Mouse (Mus musculus): Measurements from ENCODE around the gene Tepp. TPM values are rescaled to one million over a fixed set of nuclear protein-coding genes. Genes with fewer than 3 reads are reported as not detected.

Gene Tepp
- total RNA-seq, 2 experiments from 2014 or later, result not detected

GRCm38 (mm10) chr8:95327866-95328465 lies 17.6 kb downstream of the Tepp start:
- ATAC-seq (replicated peaks; ENCODE audit: poor library complexity, severe bottlenecking), result no peak

GRCm38 (mm10) chr8:95330367-95330766 lies 20.0 kb downstream of the Tepp start:
- no peak for ATAC-seq (replicated peaks; ENCODE audit: poor library complexity, severe bottlenecking)

DNA sequence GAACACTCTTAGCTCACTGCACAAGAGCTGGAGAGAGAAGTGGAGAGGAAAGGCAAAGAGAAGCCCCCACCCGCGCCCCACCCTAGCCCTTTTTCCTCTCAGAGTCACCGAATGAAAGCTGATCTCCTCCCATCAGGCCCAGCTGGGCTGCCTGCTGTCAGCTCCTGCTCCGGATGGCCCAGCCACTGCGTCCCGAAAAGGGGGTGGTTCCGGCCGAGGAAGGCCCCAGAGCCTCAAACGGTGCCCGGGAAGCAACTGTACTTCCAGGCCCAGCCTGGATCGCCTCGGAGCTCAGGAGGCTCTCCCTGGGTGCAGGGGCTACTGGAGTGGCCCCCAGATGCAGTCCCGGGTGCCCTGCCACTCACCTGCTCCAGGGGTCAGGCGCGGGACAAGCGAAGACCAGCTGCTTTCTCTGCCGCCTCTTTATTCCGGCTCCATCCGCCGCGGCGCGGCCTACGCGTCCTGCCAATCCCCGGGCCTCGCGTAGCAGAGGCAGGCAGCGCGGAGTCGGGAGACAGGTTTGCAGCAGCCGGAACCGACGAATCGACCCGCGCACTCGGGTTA lies 20.9 kb downstream of the Tepp start:
- ATAC-seq (replicated peaks; ENCODE audit: poor library complexity, severe bottlenecking), result peak; percentile 15

DNA sequence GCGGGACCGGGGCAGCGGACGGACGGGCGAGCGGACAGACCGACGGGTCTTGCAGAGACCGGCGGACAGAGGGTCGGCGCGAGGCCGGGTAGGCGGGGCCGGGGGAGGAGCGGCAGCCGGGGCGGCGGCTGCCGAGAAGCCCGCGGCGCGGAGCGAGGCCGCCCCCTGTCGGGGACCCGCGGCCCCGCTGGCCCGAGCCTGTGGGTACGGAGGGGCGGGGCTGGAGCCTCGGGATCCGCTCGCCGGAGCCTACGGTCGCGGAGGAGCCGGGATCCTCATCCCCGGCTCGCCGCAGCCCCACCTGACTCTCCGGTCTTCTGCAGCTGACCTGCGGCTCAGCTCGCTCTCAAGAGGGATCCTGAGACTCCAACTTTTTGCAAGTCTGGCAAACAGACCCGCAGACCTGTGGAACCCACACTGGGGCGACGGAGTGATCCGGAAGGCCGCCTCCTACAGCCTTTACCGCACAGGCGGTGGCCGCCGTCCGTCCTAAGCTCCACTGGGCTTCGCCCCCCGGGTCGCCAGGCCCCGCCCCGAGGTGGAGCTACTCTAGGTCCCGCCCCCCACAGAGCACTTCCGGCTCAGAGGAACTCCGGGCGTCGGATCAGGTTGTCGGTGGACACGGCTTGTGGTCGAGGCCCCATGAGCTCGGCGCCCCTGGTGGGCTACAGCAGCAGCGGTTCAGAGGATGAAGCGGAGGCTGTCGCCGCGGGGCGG lies 21.5 kb downstream of the Tepp start, which contains the start of the genes Zfp319 and Usb1:
TSS of gene Zfp319 (minus strand) at position 231 of the 717 bp plus-strand sequence.
TSS of gene Usb1 (plus strand) at position 565 of the 717 bp plus-strand sequence.
- peak; percentile 86 for ATAC-seq (replicated peaks; ENCODE audit: poor library complexity, severe bottlenecking)

GRCm38 (mm10) chr8:95332437-95333199 lies 22.3 kb downstream of the Tepp start:
- ATAC-seq (replicated peaks; ENCODE audit: poor library complexity, severe bottlenecking), result no peak

- ATAC-seq (replicated peaks; ENCODE audit: poor library complexity, severe bottlenecking), result peak; percentile 36
These were observed 25.3 kb downstream of the Tepp start for GRCm38 (mm10) chr8:95335706-95336105.

GRCm38 (mm10) chr8:95336363-95336762 lies 26.0 kb downstream of the Tepp start:
- no peak for ATAC-seq (replicated peaks; ENCODE audit: poor library complexity, severe bottlenecking)

GRCm38 (mm10) chr8:95341721-95342120 lies 31.4 kb downstream of the Tepp start:
- no peak for ATAC-seq (replicated peaks; ENCODE audit: poor library complexity, severe bottlenecking)

- ATAC-seq (replicated peaks; ENCODE audit: poor library complexity, severe bottlenecking), result no peak; the same call in 1 of the 2 replicates
These were observed 34.3 kb downstream of the Tepp start for GRCm38 (mm10) chr8:95344668-95345067.

DNA sequence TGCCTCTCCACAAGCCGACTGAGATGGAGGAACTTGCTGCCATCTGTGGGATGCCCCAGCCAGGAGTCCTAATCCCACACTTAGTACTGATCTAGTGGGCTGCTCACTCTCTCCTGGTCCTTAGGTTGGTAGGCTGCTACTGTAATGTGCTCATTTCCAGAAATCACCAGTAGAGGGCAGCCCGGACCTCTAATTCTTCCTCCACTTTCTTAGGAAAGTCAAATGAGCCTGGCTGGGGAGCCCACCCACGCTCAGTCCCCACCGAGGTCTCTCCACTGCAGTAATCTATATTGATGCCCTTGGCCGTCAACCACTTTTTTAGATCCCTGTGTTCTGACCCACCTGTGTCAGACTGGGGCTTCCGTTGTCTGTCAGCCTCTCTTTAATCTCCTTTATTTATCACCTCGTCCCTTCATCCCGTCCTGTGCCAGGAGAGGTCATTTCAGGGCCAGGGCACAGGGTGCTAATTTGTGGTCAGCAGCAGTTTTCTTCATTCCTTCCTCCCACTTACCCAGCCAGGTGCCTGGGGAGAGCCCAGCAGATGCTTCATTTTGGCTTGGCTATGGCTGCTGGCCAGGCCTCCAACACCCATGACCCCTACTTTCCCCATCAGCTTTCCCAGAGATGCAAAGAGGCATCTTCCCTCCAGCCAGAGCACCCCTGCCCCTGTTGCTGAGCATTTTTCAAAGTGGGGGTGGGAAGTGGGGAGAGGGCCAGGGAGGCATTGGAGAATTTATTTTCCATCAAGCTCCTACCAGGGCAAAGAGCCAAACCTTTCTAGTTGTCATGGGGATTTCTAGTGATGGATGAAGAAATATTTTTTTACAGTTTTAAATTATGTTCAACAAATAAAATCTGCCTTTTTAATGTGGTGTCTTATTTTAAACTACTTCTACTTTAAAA lies 36.5 kb downstream of the Tepp start:
- ATAC-seq (replicated peaks; ENCODE audit: poor library complexity, severe bottlenecking), result peak; percentile 65

DNA sequence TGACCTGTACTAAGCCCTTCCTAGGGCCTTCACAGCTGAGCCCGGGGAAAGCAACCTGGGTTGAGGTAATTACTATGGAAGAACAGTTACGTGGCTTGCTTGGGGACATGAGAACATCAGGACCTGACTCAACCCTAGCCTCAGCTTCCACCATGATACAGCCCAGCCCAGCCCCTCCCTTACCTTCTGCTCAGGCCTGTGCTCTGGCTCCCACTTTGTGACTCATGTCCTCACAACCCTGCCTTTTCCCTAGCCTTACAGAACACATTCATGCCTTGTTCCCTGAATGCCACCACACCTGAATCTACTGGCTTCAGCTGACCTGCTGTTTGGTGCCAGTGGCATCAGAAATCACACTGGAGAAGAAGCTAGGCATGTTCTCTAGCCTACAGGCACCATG lies 38.0 kb downstream of the Tepp start:
- ATAC-seq (replicated peaks; ENCODE audit: poor library complexity, severe bottlenecking), result no peak

- ATAC-seq (replicated peaks; ENCODE audit: poor library complexity, severe bottlenecking), result 0 out of 2 replicates have a peak, but pooled peaks have one; percentile 10
These were observed 38.7 kb downstream of the Tepp start for GRCm38 (mm10) chr8:95348811-95349630.

DNA sequence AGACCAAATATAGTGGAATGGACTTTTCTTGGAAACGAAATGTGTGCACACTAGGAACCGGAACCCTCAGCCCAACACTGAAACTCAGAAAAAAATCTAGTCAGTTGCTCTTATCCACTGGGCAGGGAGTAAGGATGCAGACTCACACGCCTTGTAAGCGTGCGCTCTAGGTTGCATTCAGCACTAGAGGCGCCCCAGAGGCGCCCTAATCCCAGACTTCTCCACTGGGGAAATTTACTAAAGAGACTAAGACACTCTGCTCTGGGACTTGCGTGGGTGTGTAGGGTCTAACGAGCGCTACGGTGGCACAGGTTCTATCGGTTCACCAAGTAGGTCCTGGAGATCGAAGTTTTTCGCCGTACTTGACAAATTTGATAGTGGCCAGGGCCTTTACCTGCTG lies 41.1 kb downstream of the Tepp start:
- no peak for ATAC-seq (replicated peaks; ENCODE audit: poor library complexity, severe bottlenecking)

DNA sequence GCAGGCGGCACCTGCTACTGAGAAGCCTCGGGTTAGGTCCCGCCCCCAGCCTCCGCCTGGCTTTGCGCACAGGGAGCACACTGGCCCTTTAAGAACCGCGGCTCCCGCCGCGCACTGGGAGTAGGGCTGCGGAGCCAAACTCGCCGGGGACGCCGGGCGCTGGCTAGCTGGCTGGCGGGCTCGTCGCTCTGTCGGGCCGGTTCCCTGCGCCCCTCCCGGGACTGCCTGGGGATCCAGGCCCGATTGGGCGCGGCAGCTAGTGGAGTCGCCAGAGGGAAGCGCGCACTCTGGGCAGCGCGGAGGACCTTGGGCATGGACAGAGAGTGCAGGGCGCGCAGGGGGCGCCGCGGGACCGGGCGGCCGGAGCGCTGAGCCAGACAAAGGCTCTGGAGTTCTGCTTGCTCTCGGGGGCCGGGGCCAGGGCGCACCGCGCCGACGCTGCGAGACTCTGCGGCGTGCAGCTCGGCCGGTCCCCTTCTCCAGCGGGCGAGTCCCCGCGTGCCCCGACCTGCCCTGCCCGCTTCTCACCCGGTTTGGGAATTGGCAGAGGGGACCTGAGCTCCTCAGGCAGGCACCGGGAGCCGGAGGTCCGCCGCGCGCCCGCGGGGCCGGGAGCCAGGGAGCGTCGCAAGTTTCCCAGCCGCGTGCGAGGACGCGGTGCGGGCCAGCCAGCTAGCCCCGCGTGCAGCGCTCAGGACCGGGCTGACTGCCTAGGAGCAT lies 41.9 kb downstream of the Tepp start, which contains the start of gene Mmp15:
TSS of gene Mmp15 (plus strand) at position 118 of the 720 bp plus-strand sequence.
- peak; percentile 38 for ATAC-seq (replicated peaks; ENCODE audit: poor library complexity, severe bottlenecking)

GRCm38 (mm10) chr8:95352871-95353866 lies 42.8 kb downstream of the Tepp start:
- peak; percentile 44 for ATAC-seq (replicated peaks; ENCODE audit: poor library complexity, severe bottlenecking)

DNA sequence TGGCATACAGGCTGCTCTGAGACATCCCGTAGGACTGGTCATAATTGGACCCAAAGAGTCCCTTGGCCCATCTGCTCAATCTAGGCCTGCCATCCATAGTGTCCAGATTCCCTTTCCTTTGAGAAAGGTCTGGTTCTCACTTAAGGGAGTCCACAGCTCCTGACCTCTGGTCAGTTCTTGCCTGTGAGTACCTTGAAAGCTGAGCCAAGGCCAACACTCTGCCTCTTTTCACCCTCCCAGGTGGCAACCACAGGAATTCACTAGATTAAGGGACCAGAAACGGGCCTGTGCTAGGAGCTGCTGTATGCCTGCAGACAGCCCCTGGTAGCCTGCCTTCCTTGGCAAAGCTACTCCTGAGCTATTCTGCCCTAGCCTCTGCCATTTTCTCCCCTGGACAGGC lies 44.2 kb downstream of the Tepp start:
- no peak for ATAC-seq (replicated peaks; ENCODE audit: poor library complexity, severe bottlenecking)
